Mouse (Mus musculus) hindbrain, embryonic 13.5 days (tissue): ENCODE data around the gene Tanc2. TPM values are rescaled to one million over a fixed set of nuclear protein-coding genes. Genes with fewer than 3 reads are reported as not detected.

Source experiments
- ATAC-seq: fragments of 200-750 bp; cut with Nextera tagmentation; 2 replicates; pipeline ENCODE4 v1.8.0; 2017; ENCODE audit warnings: moderate TSS enrichment; ENCODE audit not compliant: low FRiP score
- H3K27ac ChIP-seq: fragments of 300-500 bp; sonication (generic); 2 replicates; pipeline ENCODE4 v1.5.1; 2015; ENCODE audit warnings: inconsistent platforms, mild to moderate bottlenecking, moderate library complexity
- H3K27me3 ChIP-seq: fragments of 300-500 bp; sonication (generic); 2 replicates; pipeline ENCODE4 v1.6.1; 2015; ENCODE audit warnings: mild to moderate bottlenecking, inconsistent platforms
- H3K36me3 ChIP-seq: fragments of 300-500 bp; sonication (generic); 2 replicates; pipeline ENCODE4 v1.6.1; 2015; ENCODE audit warnings: mild to moderate bottlenecking, inconsistent platforms
- H3K4me1 ChIP-seq: fragments of 300-500 bp; sonication (generic); replicated peaks from 2 replicates; pipeline ENCODE4 v1.6.1; 2015; ENCODE audit warnings: inconsistent platforms
- H3K4me2 ChIP-seq: fragments of 300-500 bp; sonication (generic); 2 replicates; pipeline ENCODE4 v1.6.1; 2015; ENCODE audit warnings: inconsistent platforms, mild to moderate bottlenecking, moderate library complexity
- H3K4me3 ChIP-seq: fragments of 300-500 bp; sonication (generic); 2 replicates; pipeline ENCODE4 v1.5.1; 2015; ENCODE audit warnings: mild to moderate bottlenecking, inconsistent platforms
- H3K9ac ChIP-seq: fragments of 300-500 bp; sonication (generic); 2 replicates; pipeline ENCODE4 v1.6.1; 2015; ENCODE audit warnings: mild to moderate bottlenecking, inconsistent platforms
- H3K9me3 ChIP-seq: fragments of 300-500 bp; sonication (generic); 2 replicates; pipeline ENCODE4 v1.6.1; 2016; ENCODE audit warnings: inconsistent platforms
- WGBS: fragments of 180-500 bp; shearing (Covaris S2); methylation state at CpG from one replicate; pipeline ENCODE4 v1.1.7; 2015; 5-methylcytosine and 5-hydroxymethylcytosine counted together
- polyA plus RNA-seq: library from polyadenylated mRNA; unstranded; fragments of >200 nt; fragmentation: Nextera tagmentation; extraction: Ambion mirVana; gene quantifications from 2 replicates; pipeline ENCODE4 v1.2.1, GENCODE M21; 2015

The Tanc2 gene
- polyA plus RNA-seq = 34.8 and 39.1 TPM in 2 replicates

GRCm38 (mm10) chr11:105589877-105590641, at the start of gene Tanc2:
Gene Tanc2 (plus strand): TSS chr11:105589986.
- Histone ChIP-seq H3K4me1 (peaks cover 3% of the 10 kb centered on the region), H3K27me3 (no peaks in the 10 kb centered on the region), H3K27ac (peak within 1 kb of the TSS; percentile 98), H3K9ac (peak within 1 kb of the TSS; percentile 99), H3K9me3 (no peaks in the 10 kb centered on the region), H3K4me3 (peak within 1 kb of the TSS; percentile 98), H3K4me2 (peak within 1 kb of the TSS; percentile 61), H3K36me3 (no peaks in the 10 kb centered on the region)
- under 1% methylated on average over 61 of the region's 87 CpGs for WGBS
- ATAC-seq = peak; percentile 86

GRCm38 (mm10) chr11:105540781-105541180, 49.0 kb upstream of the Tanc2 start:
- 96% methylated on average over 8 of the region's 8 CpGs for WGBS
- 0 out of 2 replicates have a peak, but pooled peaks cover 3% of the 10 kb centered on the region for H3K27me3 ChIP-seq
- no peak overlapping the region for H3K27ac ChIP-seq
- no peaks in the 10 kb centered on the region for H3K9me3 ChIP-seq
- H3K4me1 ChIP-seq = peaks cover 9% of the 10 kb centered on the region
- H3K9ac ChIP-seq = no peak overlapping the region
- H3K36me3 ChIP-seq = no peaks in the 10 kb centered on the region
- no peak overlapping the region for H3K4me2 ChIP-seq
- no peak overlapping the region for H3K4me3 ChIP-seq
- ATAC-seq = no peak

GRCm38 (mm10) chr11:105541366-105541765, 48.4 kb upstream of the Tanc2 start:
- no peak overlapping the region for H3K4me2 ChIP-seq
- H3K36me3 ChIP-seq = no peaks in the 10 kb centered on the region
- ATAC-seq = no peak
- H3K27ac ChIP-seq = no peak overlapping the region
- H3K9me3 ChIP-seq = no peaks in the 10 kb centered on the region
- 0 out of 2 replicates have a peak, but pooled peaks cover 3% of the 10 kb centered on the region for H3K27me3 ChIP-seq
- no peak overlapping the region for H3K9ac ChIP-seq
- 80% methylated on average over 4 of the region's 4 CpGs for WGBS
- H3K4me3 ChIP-seq = no peak overlapping the region
- H3K4me1 ChIP-seq = peaks cover 15% of the 10 kb centered on the region

GRCm38 (mm10) chr11:105542129-105542528, 47.7 kb upstream of the Tanc2 start:
- Histone ChIP-seq H3K9ac (no peak overlapping the region), H3K36me3 (no peaks in the 10 kb centered on the region), H3K9me3 (no peaks in the 10 kb centered on the region), H3K4me2 (no peak overlapping the region), H3K27ac (no peak overlapping the region), H3K27me3 (0 out of 2 replicates have a peak, but pooled peaks cover 3% of the 10 kb centered on the region), H3K4me3 (no peak overlapping the region), H3K4me1 (peaks cover 17% of the 10 kb centered on the region)
- ATAC-seq = no peak
- WGBS = 56% methylated on average over 1 of the region's 1 CpGs

GRCm38 (mm10) chr11:105545801-105546200, 44.0 kb upstream of the Tanc2 start:
- Histone ChIP-seq H3K4me3 (no peak overlapping the region), H3K9ac (no peak overlapping the region), H3K9me3 (no peaks in the 10 kb centered on the region), H3K27me3 (0 out of 2 replicates have a peak, but pooled peaks cover 3% of the 10 kb centered on the region), H3K36me3 (no peaks in the 10 kb centered on the region), H3K4me1 (peaks cover 17% of the 10 kb centered on the region), H3K4me2 (no peak overlapping the region), H3K27ac (no peak overlapping the region)
- WGBS = 40% methylated on average over 8 of the region's 8 CpGs
- ATAC-seq = no peak

- Histone ChIP-seq H3K9me3 (no peaks in the 10 kb centered on the region), H3K4me1 (peaks cover 17% of the 10 kb centered on the region), H3K9ac (no peak overlapping the region), H3K27ac (no peak overlapping the region), H3K4me2 (no peak overlapping the region), H3K4me3 (no peak overlapping the region), H3K27me3 (0 out of 2 replicates have a peak, but pooled peaks cover 3% of the 10 kb centered on the region), H3K36me3 (no peaks in the 10 kb centered on the region)
- no peak for ATAC-seq
- 61% methylated on average over 6 of the region's 6 CpGs for WGBS
Observed at GRCm38 (mm10) chr11:105546393-105546792, 43.4 kb upstream of the Tanc2 start.

- Histone ChIP-seq H3K4me2 (no peak overlapping the region), H3K36me3 (no peaks in the 10 kb centered on the region), H3K9me3 (no peaks in the 10 kb centered on the region), H3K4me1 (peaks cover 14% of the 10 kb centered on the region), H3K27ac (no peak overlapping the region), H3K9ac (no peak overlapping the region), H3K27me3 (0 out of 2 replicates have a peak, but pooled peaks cover 3% of the 10 kb centered on the region), H3K4me3 (no peak overlapping the region)
- WGBS = 88% methylated on average over 6 of the region's 6 CpGs
- ATAC-seq = no peak
Observed at GRCm38 (mm10) chr11:105548383-105548782, 41.4 kb upstream of the Tanc2 start.

- Histone ChIP-seq H3K9me3 (no peaks in the 10 kb centered on the region), H3K4me2 (no peak overlapping the region), H3K27ac (no peak overlapping the region), H3K27me3 (no peaks in the 10 kb centered on the region), H3K4me1 (peaks cover 14% of the 10 kb centered on the region), H3K36me3 (no peaks in the 10 kb centered on the region), H3K9ac (no peak overlapping the region), H3K4me3 (no peak overlapping the region)
- no peak for ATAC-seq
- WGBS = 81% methylated on average over 9 of the region's 9 CpGs
Observed at GRCm38 (mm10) chr11:105549164-105550121, 40.3 kb upstream of the Tanc2 start.

GRCm38 (mm10) chr11:105557285-105557684, 32.5 kb upstream of the Tanc2 start:
- no peak overlapping the region for H3K9ac ChIP-seq
- H3K4me2 ChIP-seq = no peak overlapping the region
- no peak overlapping the region for H3K4me3 ChIP-seq
- no peak for ATAC-seq
- no peaks in the 10 kb centered on the region for H3K27me3 ChIP-seq
- 0 out of 2 replicates have a peak, but pooled peaks cover 5% of the 10 kb centered on the region for H3K9me3 ChIP-seq
- H3K27ac ChIP-seq = peak overlapping the region; percentile 53; the same call in 1 of the 2 replicates
- WGBS = 49% methylated on average over 8 of the region's 8 CpGs
- H3K4me1 ChIP-seq = peaks cover 13% of the 10 kb centered on the region
- H3K36me3 ChIP-seq = no peaks in the 10 kb centered on the region

- no peak overlapping the region for H3K4me3 ChIP-seq
- ATAC-seq = no peak
- no peak overlapping the region for H3K27ac ChIP-seq
- H3K4me1 ChIP-seq = peaks cover 12% of the 10 kb centered on the region
- H3K36me3 ChIP-seq = no peaks in the 10 kb centered on the region
- no peaks in the 10 kb centered on the region for H3K27me3 ChIP-seq
- H3K9ac ChIP-seq = no peak overlapping the region
- no peak overlapping the region for H3K4me2 ChIP-seq
- 0 out of 2 replicates have a peak, but pooled peaks cover 5% of the 10 kb centered on the region for H3K9me3 ChIP-seq
Observed at GRCm38 (mm10) chr11:105558091-105558490, 31.7 kb upstream of the Tanc2 start.

GRCm38 (mm10) chr11:105558803-105559505, 30.8 kb upstream of the Tanc2 start:
- H3K4me3 ChIP-seq = no peak overlapping the region
- no peak for ATAC-seq
- peaks cover 12% of the 10 kb centered on the region for H3K4me1 ChIP-seq
- H3K27me3 ChIP-seq = no peaks in the 10 kb centered on the region
- H3K36me3 ChIP-seq = no peaks in the 10 kb centered on the region
- WGBS = 84% methylated on average over 6 of the region's 6 CpGs
- no peak overlapping the region for H3K4me2 ChIP-seq
- H3K9me3 ChIP-seq = 0 out of 2 replicates have a peak, but pooled peaks cover 5% of the 10 kb centered on the region
- no peak overlapping the region for H3K27ac ChIP-seq
- no peak overlapping the region for H3K9ac ChIP-seq
